Mouse (Mus musculus) ES-E14 (cell line): Measurements from ENCODE around the gene Narf. TPM values are rescaled to one million over a fixed set of nuclear protein-coding genes. Genes with fewer than 3 reads are reported as not detected.
A peak's percentile ranks its signal among the peaks of the same experiment; 100 is the strongest.

Experiments used
- DNase-seq: peaks from one replicate; pipeline ENCODE4 v3.0.0-alpha.2; 2013; ENCODE audit warnings: low read depth, low spot score
- H3K27ac ChIP-seq: 2 replicates; pipeline ENCODE4 v1.5.1; 2012; ENCODE audit warnings: low read depth, mild to moderate bottlenecking, low read length, moderate library complexity, mixed read lengths; ENCODE audit not compliant: poor library complexity, insufficient read depth, severe bottlenecking
- H3K36me3 ChIP-seq: 2 replicates; pipeline ENCODE4 v1.6.1; 2012; ENCODE audit warnings: mild to moderate bottlenecking, low read length, moderate library complexity, mixed read lengths; ENCODE audit not compliant: control insufficient read depth, poor library complexity, insufficient read depth, severe bottlenecking
- H3K4me1 ChIP-seq, 2 experiments: fragments of 150-350 bp in 1 of 2; sonication (generic) in 1 of 2; 2 replicates each; pipeline ENCODE4 v1.6.1; 2012; ENCODE audit warnings: low read length in 2 of 2, mild to moderate bottlenecking in 1 of 2, mixed read lengths in 1 of 2; ENCODE audit not compliant: control insufficient read depth in 2 of 2, insufficient read depth in 2 of 2, poor library complexity in 1 of 2
- H3K4me3 ChIP-seq, 2 experiments: fragments of 150-350 bp in 1 of 2; sonication (generic) in 1 of 2; 2 replicates each; pipeline ENCODE4 v1.5.1; 2012; ENCODE audit warnings: low read length in 2 of 2, low read depth in 1 of 2, mild to moderate bottlenecking in 1 of 2, mixed read lengths in 1 of 2; ENCODE audit not compliant: insufficient read depth in 1 of 2, poor library complexity in 1 of 2, severe bottlenecking in 1 of 2
- H3K9ac ChIP-seq: 2 replicates; pipeline ENCODE4 v1.6.1; 2012; ENCODE audit warnings: low read depth, mild to moderate bottlenecking, low read length, mixed read lengths; ENCODE audit not compliant: poor library complexity, insufficient read depth, severe bottlenecking
- H3K9me3 ChIP-seq: fragments of 150-350 bp; sonication (generic); 2 replicates; pipeline ENCODE4 v1.6.1; 2012; ENCODE audit warnings: low read depth, mild to moderate bottlenecking, low read length; ENCODE audit not compliant: control insufficient read depth, insufficient read depth
- CHD2 ChIP-seq: IDR thresholded peaks from 2 replicates; pipeline ENCODE4 v1.6.1; 2014; ENCODE audit warnings: mild to moderate bottlenecking, low read depth, low read length, inconsistent platforms
- HCFC1 ChIP-seq: IDR thresholded peaks from 2 replicates; pipeline ENCODE4 v1.6.1; 2012; ENCODE audit warnings: low read length, inconsistent platforms, borderline replicate concordance; ENCODE audit not compliant: insufficient read depth
- MAFK ChIP-seq: IDR thresholded peaks from 2 replicates; pipeline ENCODE4 v1.6.1; 2014; ENCODE audit warnings: mild to moderate bottlenecking, low read depth, low read length, inconsistent platforms; ENCODE audit not compliant: insufficient read depth
- ZC3H11A ChIP-seq: IDR thresholded peaks from 2 replicates; pipeline ENCODE4 v1.6.1; 2012; ENCODE audit warnings: low read depth, mild to moderate bottlenecking, inconsistent platforms, low read length, borderline replicate concordance
- ZNF384 ChIP-seq: IDR thresholded peaks from 2 replicates; pipeline ENCODE4 v1.6.1; 2012; ENCODE audit warnings: low read depth, low read length, inconsistent platforms
- in situ Hi-C, 2 experiments: fragments of 600-800 bp; cut with MboI; formaldehyde crosslinking; loops; one replicate each; pipeline ENCODE4 v1.15.1; 2025; ENCODE audit warnings: low sequenced_read_pairs in 2 of 2, inconsistent platforms in 1 of 2; ENCODE audit not compliant: unreplicated experiment in 2 of 2
- total RNA-seq: library from RNA; depleted of rRNA; stranded (reverse); fragments of 300-350 nt; gene quantifications from 2 replicates; pipeline ENCODE4 v1.2.3, GENCODE M21; 2012

Narf gene
- total RNA-seq, 1 experiment, result 11.7 TPM

DNA sequence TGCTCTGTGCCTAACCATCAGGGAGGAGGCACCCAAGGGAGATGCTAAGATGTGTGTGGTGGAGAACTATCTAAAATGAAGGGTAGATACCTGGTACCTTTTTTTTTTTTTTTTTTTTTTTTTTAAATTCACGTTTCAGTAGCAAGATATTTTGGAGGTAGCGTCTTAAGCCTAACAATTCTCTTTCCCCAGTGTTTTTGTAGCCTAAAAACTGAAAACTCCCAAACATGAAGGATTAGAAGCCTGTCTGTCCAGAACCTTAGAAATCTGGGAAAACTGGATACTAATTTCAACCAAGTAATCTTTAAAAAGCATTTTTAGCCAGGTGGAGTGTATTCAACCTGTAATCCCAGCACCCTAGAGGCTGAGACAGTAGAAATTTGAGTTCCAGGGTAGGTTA lies 24.0 kb downstream of the Narf start:
- no peak for DNase-seq
- no peak for TF ChIP-seq ZC3H11A
- TF ChIP-seq ZNF384, result peak; percentile 51
- no peak for TF ChIP-seq MAFK
- TF ChIP-seq CHD2, result no peak
- H3K4me1 ChIP-seq, result peaks cover 1 to 5% of the 10 kb centered on the region in 2 experiments; a peak in 2 of 4 replicates
- H3K36me3 ChIP-seq, result peaks cover 10% of the 10 kb centered on the region; the same call in 1 of the 2 replicates
- H3K27ac ChIP-seq, result no peak overlapping the region
- in situ Hi-C loops, result no loop called here
- H3K4me3 ChIP-seq, result peak overlapping the region; percentile 77 to 91
- peak overlapping the region; percentile 93 for H3K9ac ChIP-seq
- H3K9me3 ChIP-seq, result no peaks in the 10 kb centered on the region

GRCm38 (mm10) chr11:121277516-121277915 lies 40.5 kb downstream of the Narf start:
- H3K27ac ChIP-seq, result no peak overlapping the region
- DNase-seq, result no peak
- H3K36me3 ChIP-seq, result peaks cover 12% of the 10 kb centered on the region; the same call in 1 of the 2 replicates
- no peak for TF ChIP-seq MAFK
- no peak for TF ChIP-seq ZC3H11A
- TF ChIP-seq CHD2, result no peak
- TF ChIP-seq HCFC1, result no peak
- TF ChIP-seq ZNF384, result no peak
- H3K4me1 ChIP-seq, result no peaks in the 10 kb centered on the region
- no peaks in the 10 kb centered on the region for H3K9me3 ChIP-seq
- in situ Hi-C loops, result no loop called here
- H3K9ac ChIP-seq, result no peak overlapping the region
- no peak overlapping the region for H3K4me3 ChIP-seq

- TF ChIP-seq ZNF384 (no peak), ZC3H11A (no peak), HCFC1 (no peak), MAFK (no peak), CHD2 (no peak)
- in situ Hi-C loops, result no loop called here
- Histone ChIP-seq H3K27ac (no peak overlapping the region), H3K9me3 (no peaks in the 10 kb centered on the region), H3K4me1 (no peaks in the 10 kb centered on the region), H3K9ac (no peak overlapping the region), H3K36me3 (peaks cover 14% of the 10 kb centered on the region; the same call in 1 of the 2 replicates), H3K4me3 (no peak overlapping the region)
- no peak for DNase-seq
Observed at GRCm38 (mm10) chr11:121278011-121278410, 41.0 kb downstream of the Narf start.

- no peak overlapping the region for H3K9ac ChIP-seq
- no peak overlapping the region for H3K4me3 ChIP-seq
- in situ Hi-C loops, result no loop called here
- no peaks in the 10 kb centered on the region for H3K9me3 ChIP-seq
- H3K27ac ChIP-seq, result no peak overlapping the region
- peaks cover 2 to 3% of the 10 kb centered on the region in 2 experiments; a peak in 1 of 4 replicates for H3K4me1 ChIP-seq
- DNase-seq, result no peak
- no peak for TF ChIP-seq CHD2
- no peak for TF ChIP-seq HCFC1
- TF ChIP-seq ZNF384, result no peak
- TF ChIP-seq MAFK, result no peak
- TF ChIP-seq ZC3H11A, result no peak
- H3K36me3 ChIP-seq, result peaks cover 13% of the 10 kb centered on the region
Observed at GRCm38 (mm10) chr11:121282911-121283310, 45.9 kb downstream of the Narf start.

DNA sequence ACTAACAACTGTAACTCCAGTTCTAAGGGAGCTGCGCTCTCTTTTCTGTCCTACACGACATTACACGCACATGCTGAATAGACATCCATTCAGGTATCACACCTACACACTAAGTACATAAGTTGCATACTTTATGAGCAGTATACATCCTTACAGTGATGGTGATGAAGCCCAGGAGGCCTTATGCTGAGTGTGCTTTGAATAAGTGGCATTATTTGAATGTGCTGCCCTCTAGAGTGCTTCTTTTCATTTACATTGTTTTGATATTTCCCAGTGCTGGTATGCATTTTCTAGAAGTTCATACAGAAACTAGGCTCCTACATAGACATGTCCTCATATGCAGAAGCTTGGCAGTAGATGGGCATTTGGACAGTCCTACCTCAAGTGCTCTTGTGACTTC lies 52.8 kb downstream of the Narf start:
- H3K9me3 ChIP-seq, result no peaks in the 10 kb centered on the region
- peaks cover 19% of the 10 kb centered on the region for H3K36me3 ChIP-seq
- DNase-seq, result no peak
- H3K4me1 ChIP-seq, result peaks cover 2 to 3% of the 10 kb centered on the region in 2 experiments; a peak in 1 of 4 replicates
- in situ Hi-C loops, result no loop called here
- TF ChIP-seq ZNF384 (no peak), MAFK (no peak), CHD2 (no peak), HCFC1 (no peak), ZC3H11A (no peak)
- H3K27ac ChIP-seq, result no peak overlapping the region
- no peak overlapping the region for H3K9ac ChIP-seq
- H3K4me3 ChIP-seq, result no peak overlapping the region
